Mouse (Mus musculus) bone marrow, adult 2 months (tissue): ENCODE data around the gene Ttc7b. TPM values are rescaled to one million over a fixed set of nuclear protein-coding genes. Genes with fewer than 3 reads are reported as not detected.

ENCODE experiments used
- H3K27ac ChIP-seq: fragments of 200-500 bp; 2 replicates; pipeline ENCODE4 v1.5.1; 2012; ENCODE audit warnings: low read depth, mild to moderate bottlenecking, control low read depth, inconsistent platforms, low read length; ENCODE audit not compliant: control insufficient read depth, poor library complexity, insufficient read depth
- H3K4me1 ChIP-seq: fragments of 200-500 bp; 2 replicates; pipeline ENCODE4 v1.6.1; 2011; ENCODE audit warnings: low read length; ENCODE audit not compliant: control insufficient read depth, insufficient read depth
- H3K4me3 ChIP-seq: fragments of 200-500 bp; replicated peaks from 2 replicates; pipeline ENCODE3; 2011; ENCODE audit warnings: mild to moderate bottlenecking, low read depth, low read length, control low read depth; ENCODE audit not compliant: control insufficient read depth
- CTCF ChIP-seq: fragments of 200-500 bp; IDR thresholded peaks from 2 replicates; pipeline ENCODE4 v1.5.1; 2011; ENCODE audit warnings: low read length, control low read depth; ENCODE audit not compliant: control insufficient read depth, insufficient read depth
- POLR2A ChIP-seq: fragments of 200-500 bp; IDR thresholded peaks from 2 replicates; pipeline ENCODE4 v1.6.1; 2011; ENCODE audit warnings: low read depth, mild to moderate bottlenecking, control low read depth, low read length, borderline replicate concordance; ENCODE audit not compliant: control insufficient read depth
- WGBS: fragments of 180-500 bp; shearing (Covaris S2); methylation state at CpG from one replicate; pipeline ENCODE4 v1.1.7; 2018; 5-methylcytosine and 5-hydroxymethylcytosine counted together
- polyA plus RNA-seq: library from polyadenylated mRNA; stranded (reverse); fragments of >200 nt; gene quantifications from 2 replicates; pipeline ENCODE4 v1.2.4, GENCODE M21; 2011; ENCODE audit warnings: low replicate concordance; ENCODE audit not compliant: missing spikeins, insufficient read depth, insufficient read length

Gene Ttc7b
- polyA plus RNA-seq, 1 experiment: 26.5 TPM

GRCm38 (mm10) chr12:100330234-100330633 lies 190.4 kb downstream of the Ttc7b start:
- 85% methylated on average over 8 of the region's 8 CpGs for WGBS
- TF ChIP-seq POLR2A: no peak
- no peak for TF ChIP-seq CTCF
- H3K4me3 ChIP-seq: no peak overlapping the region
- H3K4me1 ChIP-seq: no peaks in the 10 kb centered on the region; the same call in 1 of the 2 replicates
- no peak overlapping the region for H3K27ac ChIP-seq

- no peak overlapping the region for H3K4me3 ChIP-seq
- no peaks in the 10 kb centered on the region; the same call in 1 of the 2 replicates for H3K4me1 ChIP-seq
- 32% methylated on average over 4 of the region's 4 CpGs for WGBS
- TF ChIP-seq CTCF (no peak), POLR2A (no peak)
- H3K27ac ChIP-seq: no peak overlapping the region
Measured at GRCm38 (mm10) chr12:100328998-100329397, 191.6 kb downstream of the Ttc7b start.

- H3K27ac ChIP-seq: no peak overlapping the region
- WGBS: 72% methylated on average over 9 of the region's 9 CpGs
- TF ChIP-seq POLR2A (no peak), CTCF (no peak)
- H3K4me3 ChIP-seq: no peak overlapping the region
- H3K4me1 ChIP-seq: no peaks in the 10 kb centered on the region; the same call in 1 of the 2 replicates
Measured at GRCm38 (mm10) chr12:100328557-100328956, 192.1 kb downstream of the Ttc7b start.

- no peak for TF ChIP-seq POLR2A
- no peak for TF ChIP-seq CTCF
- Histone ChIP-seq H3K27ac (no peak overlapping the region), H3K4me1 (no peaks in the 10 kb centered on the region; the same call in 1 of the 2 replicates), H3K4me3 (no peak overlapping the region)
- 67% methylated on average over 2 of the region's 2 CpGs for WGBS
Measured at GRCm38 (mm10) chr12:100326732-100327131, 193.9 kb downstream of the Ttc7b start.

- H3K4me1 ChIP-seq: no peaks in the 10 kb centered on the region; the same call in 1 of the 2 replicates
- no peak overlapping the region for H3K4me3 ChIP-seq
- WGBS: 80% methylated on average over 4 of the region's 4 CpGs
- H3K27ac ChIP-seq: no peak overlapping the region
- TF ChIP-seq CTCF: no peak
- TF ChIP-seq POLR2A: no peak
Measured at GRCm38 (mm10) chr12:100325618-100326017, 195.0 kb downstream of the Ttc7b start.

GRCm38 (mm10) chr12:100325212-100325611 lies 195.4 kb downstream of the Ttc7b start:
- peaks cover 2% of the 10 kb centered on the region for H3K4me1 ChIP-seq
- no peak overlapping the region for H3K4me3 ChIP-seq
- H3K27ac ChIP-seq: no peak overlapping the region
- WGBS: 85% methylated on average over 8 of the region's 8 CpGs
- TF ChIP-seq POLR2A (no peak), CTCF (no peak)

- Histone ChIP-seq H3K4me1 (peaks cover 9% of the 10 kb centered on the region), H3K27ac (no peak overlapping the region), H3K4me3 (no peak overlapping the region)
- TF ChIP-seq CTCF (no peak), POLR2A (no peak)
- 78% methylated on average over 2 of the region's 2 CpGs for WGBS
Measured at GRCm38 (mm10) chr12:100323641-100324040, 197.0 kb downstream of the Ttc7b start.

- H3K4me1 ChIP-seq: peaks cover 9% of the 10 kb centered on the region
- 86% methylated on average over 2 of the region's 2 CpGs for WGBS
- no peak for TF ChIP-seq POLR2A
- no peak for TF ChIP-seq CTCF
- no peak overlapping the region for H3K27ac ChIP-seq
- H3K4me3 ChIP-seq: no peak overlapping the region
Measured at GRCm38 (mm10) chr12:100322225-100322624, 198.4 kb downstream of the Ttc7b start.

- WGBS: 81% methylated on average over 4 of the region's 4 CpGs
- TF ChIP-seq POLR2A (no peak), CTCF (no peak)
- Histone ChIP-seq H3K4me3 (no peak overlapping the region), H3K27ac (no peak overlapping the region), H3K4me1 (peaks cover 9% of the 10 kb centered on the region)
Measured at GRCm38 (mm10) chr12:100321545-100321944, 199.1 kb downstream of the Ttc7b start.
